Mouse (Mus musculus): ENCODE data around the gene Gm49333. TPM values are rescaled to one million over a fixed set of nuclear protein-coding genes. Genes with fewer than 3 reads are reported as not detected.
A peak's percentile ranks its signal among the peaks of the same experiment; 100 is the strongest.

Gene Gm49333
- polyA plus RNA-seq, 1 experiment from 2014 or later = not detected

DNA sequence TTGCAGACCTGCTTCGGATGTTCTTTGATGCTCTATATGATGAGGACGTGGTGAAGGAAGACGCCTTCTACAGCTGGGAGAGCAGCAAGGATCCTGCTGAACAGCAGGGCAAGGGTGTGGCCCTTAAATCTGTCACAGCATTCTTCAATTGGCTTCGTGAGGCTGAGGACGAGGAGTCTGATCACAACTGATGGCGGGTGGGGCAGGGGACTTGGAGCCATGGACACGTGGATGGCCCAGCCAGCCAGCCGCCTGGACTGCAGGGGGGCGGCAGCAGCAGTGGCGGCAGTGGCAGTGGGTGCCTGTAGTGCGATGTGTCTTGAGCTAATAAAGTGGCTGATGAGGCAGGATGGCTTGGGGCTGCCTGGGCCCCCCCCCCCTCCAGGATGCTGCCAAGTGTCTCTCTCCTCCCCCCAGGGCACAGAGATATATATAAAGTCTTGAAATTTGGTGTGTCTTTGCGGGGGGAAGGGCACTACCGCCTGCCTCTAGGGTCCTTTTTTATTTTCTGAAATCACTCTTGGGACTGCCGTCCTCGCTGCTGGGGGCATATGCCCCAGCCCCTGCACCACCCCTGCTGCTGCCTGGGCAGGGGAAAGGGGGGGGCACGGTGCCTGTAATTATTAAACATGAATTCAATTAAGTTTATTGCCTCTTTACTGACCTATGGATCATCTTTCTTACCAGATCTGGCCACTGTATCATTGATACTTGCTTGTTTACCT is 81.0 kb downstream of the Gm49333 start:
- Histone ChIP-seq H3K9ac (ENCODE audit: low read length) (peak overlapping the region; percentile 79; the same call in 1 of the 2 replicates), H3K36me3 (ENCODE audit: control insufficient read depth, insufficient read depth, low read length) (peaks cover 49% of the 10 kb centered on the region), H3K27me3 (replicated peaks; ENCODE audit: control insufficient read depth, insufficient read depth, low read length) (no peaks in the 10 kb centered on the region), H3K4me2 (ENCODE audit: low read length) (peak overlapping the region; percentile 88; the same call in 1 of the 2 replicates), H3K4me1 (ENCODE audit: control insufficient read depth, insufficient read depth, low read length) (peaks cover 21% of the 10 kb centered on the region), H3K9me3 (replicated peaks; ENCODE audit: control insufficient read depth, low read length) (no peaks in the 10 kb centered on the region), H3K27ac (ENCODE audit: low read depth, low read length) (peak overlapping the region; percentile 93), H3K4me3 (ENCODE audit: low read depth, low read length) (0 out of 2 replicates have a peak overlapping the region, but pooled peaks have one; percentile 57)
- ATAC-seq = no peak
- no peak for DNase-seq (ENCODE audit: low spot score)
- WGBS = 47% methylated on average over 16 of the region's 16 CpGs

DNA sequence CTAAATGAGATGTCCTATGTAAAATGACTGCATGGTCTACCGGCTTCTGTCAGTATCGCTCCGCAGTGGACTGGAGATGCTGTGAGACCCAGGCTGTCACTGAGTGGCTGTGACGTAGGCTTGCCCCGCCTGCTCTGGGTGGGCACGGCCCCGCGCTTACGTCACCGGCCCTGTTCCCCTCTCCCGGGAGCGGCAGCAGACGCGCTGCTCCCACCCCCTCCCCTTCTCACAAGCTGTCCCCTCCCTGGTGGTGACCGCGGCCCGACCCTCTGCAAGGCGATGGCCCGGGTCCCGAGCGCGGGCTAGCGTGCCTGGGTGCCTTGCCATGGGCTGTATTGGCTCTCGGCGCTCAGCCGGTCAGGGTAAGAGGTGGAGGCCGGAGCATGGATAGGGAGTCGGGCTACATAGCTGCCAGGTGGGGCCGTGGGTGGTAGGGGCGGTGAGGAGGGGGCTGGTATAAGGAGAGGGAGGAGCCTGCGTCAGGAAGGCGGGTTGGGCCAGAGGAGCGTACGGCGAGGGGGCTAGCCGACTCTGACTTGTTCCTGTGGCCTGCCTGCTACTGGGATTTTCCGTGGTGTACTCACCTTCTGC is 81.8 kb downstream of the Gm49333 start, which contains the start of gene Fam131a:
Gene Fam131a (plus strand): TSS at position 131 of the 591 bp plus-strand sequence.
- ATAC-seq = peak; percentile 93
- WGBS = under 1% methylated on average over 37 of the region's 37 CpGs
- Histone ChIP-seq H3K4me2 (ENCODE audit: low read length) (peak within 1 kb of the TSS; percentile 88), H3K27me3 (replicated peaks; ENCODE audit: control insufficient read depth, insufficient read depth, low read length) (no peaks in the 10 kb centered on the region), H3K36me3 (ENCODE audit: control insufficient read depth, insufficient read depth, low read length) (peaks cover 41% of the 10 kb centered on the region), H3K9ac (ENCODE audit: low read length) (peak within 1 kb of the TSS; percentile 79), H3K9me3 (replicated peaks; ENCODE audit: control insufficient read depth, low read length) (no peaks in the 10 kb centered on the region), H3K4me1 (ENCODE audit: control insufficient read depth, insufficient read depth, low read length) (peaks cover 21% of the 10 kb centered on the region), H3K27ac (ENCODE audit: low read depth, low read length) (peak within 1 kb of the TSS; percentile 93), H3K4me3 (ENCODE audit: low read depth, low read length) (peak within 1 kb of the TSS; percentile 57)
- DNase-seq (ENCODE audit: low spot score) = peak; percentile 96

DNA sequence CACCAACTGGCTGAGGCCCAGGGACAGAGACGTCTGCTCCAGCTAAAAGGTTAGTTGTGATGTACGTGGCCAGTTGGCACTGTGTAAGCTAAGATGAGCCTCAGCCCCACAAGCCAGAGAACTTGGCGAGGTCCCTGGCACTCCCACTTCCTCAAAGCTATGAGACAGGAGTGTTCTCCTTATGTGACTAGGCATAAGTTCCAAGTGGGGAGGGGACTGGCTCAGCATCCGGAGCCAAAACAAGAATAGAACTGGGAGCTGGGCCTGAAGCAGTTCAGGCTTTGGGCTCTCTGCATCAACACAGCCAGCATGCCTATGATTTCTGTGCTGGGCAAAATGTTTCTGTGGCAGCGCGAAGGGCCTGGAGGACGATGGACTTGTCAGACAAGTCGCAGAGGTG is 83.4 kb downstream of the Gm49333 start:
- Histone ChIP-seq H3K4me2 (ENCODE audit: low read length) (peak overlapping the region; percentile 88), H3K27ac (ENCODE audit: low read depth, low read length) (peak overlapping the region; percentile 17; the same call in 1 of the 2 replicates), H3K9me3 (replicated peaks; ENCODE audit: control insufficient read depth, low read length) (no peaks in the 10 kb centered on the region), H3K4me1 (ENCODE audit: control insufficient read depth, insufficient read depth, low read length) (peaks cover 21% of the 10 kb centered on the region), H3K4me3 (ENCODE audit: low read depth, low read length) (no peak overlapping the region), H3K9ac (ENCODE audit: low read length) (no peak overlapping the region), H3K36me3 (ENCODE audit: control insufficient read depth, insufficient read depth, low read length) (peaks cover 39% of the 10 kb centered on the region), H3K27me3 (replicated peaks; ENCODE audit: control insufficient read depth, insufficient read depth, low read length) (no peaks in the 10 kb centered on the region)
- DNase-seq (ENCODE audit: low spot score) (peak; percentile 74), ATAC-seq (no peak)
- 62% methylated on average over 8 of the region's 8 CpGs for WGBS

MicroRNAs encoded within 50 kb of the gene (microRNA counts, 519-probe panel; counts per million panel counts)
- 2,730 counts per million, percentile 18 among the panel's probes with 10 or more counts for microRNA mmu-miR-1224

Small RNAs within 50 kb of the gene (microRNA-seq; reads per million reads assigned to microRNA genes)
- 6.1 reads per million, percentile 28 among the genes with 10 or more reads in this experiment for gene Mir1224

Other genes with a start within 250 kb of the Gm49333 start
- gene Abcc5, start 185.2 kb upstream of the Gm49333 start, polyA plus RNA-seq (2014; fragmentation: Nextera tagmentation; extraction: Ambion mirVana) = 96.7 and 120 TPM in 2 replicates
- gene Eif2b5, start 112.8 kb upstream of the Gm49333 start, polyA plus RNA-seq (2014; fragmentation: Nextera tagmentation; extraction: Ambion mirVana) = 90.3 and 92.1 TPM in 2 replicates
- gene Dvl3, start 94.6 kb upstream of the Gm49333 start, polyA plus RNA-seq (2014; fragmentation: Nextera tagmentation; extraction: Ambion mirVana) = 25.3 and 26.0 TPM in 2 replicates
- gene Ap2m1, start 76.1 kb upstream of the Gm49333 start, polyA plus RNA-seq (2014; fragmentation: Nextera tagmentation; extraction: Ambion mirVana) = 1,206 and 1,335 TPM in 2 replicates
- gene Abcf3, start 63.0 kb upstream of the Gm49333 start, polyA plus RNA-seq (2014; fragmentation: Nextera tagmentation; extraction: Ambion mirVana) = 64.8 and 74.4 TPM in 2 replicates
- 1.3 and 4.1 TPM in 2 replicates for gene Vwa5b2, start 22.1 kb upstream of the Gm49333 start, polyA plus RNA-seq (2014; fragmentation: Nextera tagmentation; extraction: Ambion mirVana)
- gene Eef1akmt4, start within 50 bp of the Gm49333 start, polyA plus RNA-seq (2014; fragmentation: Nextera tagmentation; extraction: Ambion mirVana) = 18.2 and 24.8 TPM in 2 replicates
- gene Alg3, start 125 bp downstream of the Gm49333 start, polyA plus RNA-seq (2014; fragmentation: Nextera tagmentation; extraction: Ambion mirVana) = 34.9 and 44.4 TPM in 2 replicates
- 18.6 and 18.9 TPM in 2 replicates for gene Camk2n2, start 9.7 kb downstream of the Gm49333 start, polyA plus RNA-seq (2014; fragmentation: Nextera tagmentation; extraction: Ambion mirVana)
- gene Ece2, start 18.2 kb downstream of the Gm49333 start, polyA plus RNA-seq (2014; fragmentation: Nextera tagmentation; extraction: Ambion mirVana) = 5.3 and 6.0 TPM in 2 replicates
- 354 and 377 TPM in 2 replicates for gene Psmd2, start 40.0 kb downstream of the Gm49333 start, polyA plus RNA-seq (2014; fragmentation: Nextera tagmentation; extraction: Ambion mirVana)
- gene Eif4g1, start 56.7 kb downstream of the Gm49333 start, polyA plus RNA-seq (2014; fragmentation: Nextera tagmentation; extraction: Ambion mirVana) = 97.6 and 109 TPM in 2 replicates
- 51.5 and 55.5 TPM in 2 replicates for gene Fam131a, start 81.6 kb downstream of the Gm49333 start, polyA plus RNA-seq (2014; fragmentation: Nextera tagmentation; extraction: Ambion mirVana)
- 112 and 126 TPM in 2 replicates for gene Polr2h, start 106.1 kb downstream of the Gm49333 start, polyA plus RNA-seq (2014; fragmentation: Nextera tagmentation; extraction: Ambion mirVana)
- 11.9 and 15.2 TPM in 2 replicates for gene Clcn2, start 106.1 kb downstream of the Gm49333 start, polyA plus RNA-seq (2014; fragmentation: Nextera tagmentation; extraction: Ambion mirVana)
- 2.6 and 3.8 TPM in 2 replicates for gene Chrd, start 121.5 kb downstream of the Gm49333 start, polyA plus RNA-seq (2014; fragmentation: Nextera tagmentation; extraction: Ambion mirVana)
- gene Thpo, start 122.9 kb downstream of the Gm49333 start, polyA plus RNA-seq (2014; fragmentation: Nextera tagmentation; extraction: Ambion mirVana) = 0.25 and 0.62 TPM in 2 replicates